7 mouse cellular contexts compared by ENCODE assay signal in genomic region chr9:72661561-72661894, GRCm38 (mm10). TPM values are rescaled to one million over a fixed set of nuclear protein-coding genes. Genes with fewer than 3 reads are reported as not detected.
DNase-seq lines count a peak whose midpoint lies in the region; ATAC-seq lines count a peak whose summit lies in the region.

No protein-coding gene starts in this region.

- H3K27ac ChIP-seq in forebrain, embryonic 11.5 days (ENCODE audit: low read depth, low read length) = peak overlapping the region; percentile 99
- H3K27ac ChIP-seq in limb, embryonic 13.5 days = peak overlapping the region; percentile 99
- H3K27ac ChIP-seq in stomach, embryonic 16.5 days (ENCODE audit: low read length) = peak overlapping the region; percentile 100

- H3K36me3 ChIP-seq in megakaryocyte, embryonic 14.5 days (replicated peaks; ENCODE audit: low read length) = peaks cover 24% of the 10 kb centered on the region
- H3K36me3 ChIP-seq in forebrain, embryonic 11.5 days (ENCODE audit: control insufficient read depth, insufficient read depth, low read length) = no peaks in the 10 kb centered on the region; the same call in 1 of the 2 replicates
- H3K36me3 ChIP-seq in limb, embryonic 13.5 days = peaks cover 26% of the 10 kb centered on the region
- no peaks in the 10 kb centered on the region for H3K36me3 ChIP-seq in stomach, embryonic 16.5 days (ENCODE audit: control insufficient read depth, insufficient read depth, low read length)

- H3K9me3 ChIP-seq in megakaryocyte, embryonic 14.5 days = no peaks in the 10 kb centered on the region
- no peaks in the 10 kb centered on the region for H3K9me3 ChIP-seq in forebrain, embryonic 11.5 days (ENCODE audit: control insufficient read depth, low read length)
- H3K9me3 ChIP-seq in limb, embryonic 13.5 days = no peaks in the 10 kb centered on the region
- H3K9me3 ChIP-seq in stomach, embryonic 16.5 days (replicated peaks; ENCODE audit: control insufficient read depth, low read length) = no peaks in the 10 kb centered on the region

- peak overlapping the region; percentile 77 for H3K4me2 ChIP-seq in forebrain, embryonic 11.5 days (ENCODE audit: low read depth, low read length, severe bottlenecking)
- peak overlapping the region; percentile 97 for H3K4me2 ChIP-seq in limb, embryonic 13.5 days (replicated peaks)
- H3K4me2 ChIP-seq in stomach, embryonic 16.5 days (ENCODE audit: low read depth, low read length) = peak overlapping the region; percentile 96

- H3K4me1 ChIP-seq in megakaryocyte, embryonic 14.5 days = peaks cover 67% of the 10 kb centered on the region
- peaks cover 24% of the 10 kb centered on the region for H3K4me1 ChIP-seq in forebrain, embryonic 11.5 days (replicated peaks; ENCODE audit: control insufficient read depth, insufficient read depth, low read length)
- H3K4me1 ChIP-seq in limb, embryonic 13.5 days = peaks cover 44% of the 10 kb centered on the region
- peaks cover 29% of the 10 kb centered on the region for H3K4me1 ChIP-seq in stomach, embryonic 16.5 days (ENCODE audit: control insufficient read depth, insufficient read depth, low read length)

- no peak for DNase-seq in forebrain, embryonic 11.5 days (ENCODE audit: low spot score)
- no peak for DNase-seq in kidney, postnatal 10 days
- DNase-seq in right cerebral cortex, postnatal 10 days (ENCODE audit: low spot score in 2 of 2) = no peak

- H3K27me3 ChIP-seq in megakaryocyte, embryonic 14.5 days (replicated peaks) = no peaks in the 10 kb centered on the region
- no peaks in the 10 kb centered on the region for H3K27me3 ChIP-seq in forebrain, embryonic 11.5 days (ENCODE audit: control insufficient read depth, insufficient read depth, low read length)
- no peaks in the 10 kb centered on the region for H3K27me3 ChIP-seq in limb, embryonic 13.5 days
- no peaks in the 10 kb centered on the region for H3K27me3 ChIP-seq in stomach, embryonic 16.5 days (ENCODE audit: control insufficient read depth, insufficient read depth, low read length)

- no peak for ATAC-seq in megakaryocyte, adult 5-6 weeks (ENCODE audit: poor library complexity, severe bottlenecking)
- ATAC-seq in forebrain, embryonic 11.5 days (replicated peaks; ENCODE audit: low FRiP score) = no peak; the same call in 1 of the 2 replicates
- no peak for ATAC-seq in limb, embryonic 13.5 days (ENCODE audit: low FRiP score, low read depth)
- no peak for ATAC-seq in stomach, embryonic 16.5 days (ENCODE audit: insufficient read depth, low FRiP score)

- WGBS in forebrain, embryonic 11.5 days = under 1% methylated on average over 13 of the region's 13 CpGs
- under 1% methylated on average over 13 of the region's 13 CpGs for WGBS in limb, embryonic 13.5 days
- WGBS in stomach, embryonic 16.5 days = 1% methylated on average over 13 of the region's 13 CpGs

- peak overlapping the region; percentile 100 for H3K9ac ChIP-seq in forebrain, embryonic 11.5 days (ENCODE audit: low read length)
- H3K9ac ChIP-seq in limb, embryonic 13.5 days = peak overlapping the region; percentile 100
- H3K9ac ChIP-seq in stomach, embryonic 16.5 days (ENCODE audit: low read length) = peak overlapping the region; percentile 100

- H3K4me3 ChIP-seq in megakaryocyte, embryonic 14.5 days (replicated peaks) = peak overlapping the region; percentile 95
- H3K4me3 ChIP-seq in forebrain, embryonic 11.5 days (ENCODE audit: low read depth, low read length) = peak overlapping the region; percentile 99
- H3K4me3 ChIP-seq in limb, embryonic 13.5 days = peak overlapping the region; percentile 80
- H3K4me3 ChIP-seq in stomach, embryonic 16.5 days (replicated peaks; ENCODE audit: low read length) = peak overlapping the region; percentile 95

RNA-seq across cellular contexts. Expression of gene Nedd4, which starts 0.6 kb away (rescaled TPM):
- polyA plus RNA-seq in megakaryocyte, embryonic 14.5 days (2012; ENCODE audit: insufficient read depth, low replicate concordance) = 6.0 and 24.7 TPM in 2 replicates
- total RNA-seq in megakaryocyte, adult 5-6 weeks (2015) = 36.7 and 38.0 TPM in 2 replicates
- 47.0 and 68.7 TPM in 2 replicates for total RNA-seq in megakaryocyte, adult 5-6 weeks (2017)
- polyA plus RNA-seq in forebrain, embryonic 11.5 days (2014; fragmentation: Nextera tagmentation; extraction: Ambion mirVana) = 781 and 793 TPM in 2 replicates
- polyA plus RNA-seq in limb, embryonic 13.5 days (2015; fragmentation: Nextera tagmentation; extraction: Ambion mirVana) = 754 and 779 TPM in 2 replicates
- 548 TPM in 2 replicates for polyA plus RNA-seq in stomach, embryonic 16.5 days (2015; fragmentation: Nextera tagmentation; extraction: Ambion mirVana)

Comparison
In these comparisons a context has a peak if more than half of its experiments do, and no peak if none do; other contexts are left out.
1. RNA of gene Nedd4, which starts 0.6 kb away (polyA plus RNA-seq): 781 to 793 TPM in forebrain, embryonic 11.5 days, 754 to 779 TPM in limb, embryonic 13.5 days and 548 TPM in stomach, embryonic 16.5 days; 6.0 to 24.7 TPM in megakaryocyte, embryonic 14.5 days; every median in the first group is over 10 times any median in the second.
2. Peak in every context shown above with its lines, with median percentiles within 50 percentile points of each other: H3K4me3 ChIP-seq, H3K27ac ChIP-seq, H3K4me2 ChIP-seq and H3K9ac ChIP-seq.